Mouse (Mus musculus): Measurements from ENCODE around the gene Plpp6. TPM values are rescaled to one million over a fixed set of nuclear protein-coding genes. Genes with fewer than 3 reads are reported as not detected.

Plpp6 gene
- total and polyA plus RNA-seq, 2 experiments from 2014 or later = 4.4 to 13.0 TPM

DNA sequence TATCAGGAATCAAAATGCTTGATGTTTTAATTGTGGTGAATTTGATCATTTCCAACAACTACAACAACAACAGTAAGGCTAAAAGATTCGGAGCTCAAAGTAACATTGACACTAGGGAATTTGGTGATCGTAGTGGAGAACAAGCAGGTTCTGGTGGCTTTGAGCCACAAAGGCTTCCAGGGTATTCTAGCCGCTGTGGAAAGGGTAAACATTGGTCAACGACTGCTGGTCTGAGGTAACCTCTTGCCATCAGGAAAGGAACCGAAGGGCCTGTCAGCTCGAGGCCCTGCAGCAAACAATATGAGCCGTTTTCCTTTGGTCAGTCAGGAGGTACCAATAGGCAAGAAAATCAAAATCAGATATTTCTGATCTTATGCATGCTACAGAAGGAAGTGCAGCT is 18.9 kb downstream of the Plpp6 start:
- WGBS = 68% methylated on average over 7 of the region's 7 CpGs
- H3K4me1 ChIP-seq (ENCODE audit: control insufficient read depth, insufficient read depth) = no peaks in the 10 kb centered on the region
- no peak overlapping the region for H3K4me2 ChIP-seq (ENCODE audit: low read depth, low read length)
- no peak overlapping the region for H3K4me3 ChIP-seq (ENCODE audit: low read depth, low read length)
- ATAC-seq (ENCODE audit: insufficient read depth, low read depth) = no peak
- no peak overlapping the region for H3K27ac ChIP-seq (ENCODE audit: low read depth)
- H3K27me3 ChIP-seq (ENCODE audit: control insufficient read depth, insufficient read depth, low read length) = no peaks in the 10 kb centered on the region
- TF ChIP-seq EP300 (IDR thresholded peaks at IDR 0.05; ENCODE audit: low read depth) (no peak), CTCF (IDR thresholded peaks at IDR 0.05; ENCODE audit: low read depth) (no peak)
- no peaks in the 10 kb centered on the region for H3K36me3 ChIP-seq (replicated peaks; ENCODE audit: control insufficient read depth, insufficient read depth, low read length)
- no peak overlapping the region for H3K9ac ChIP-seq (replicated peaks; ENCODE audit: low read depth, low read length)
- H3K9me3 ChIP-seq (replicated peaks; ENCODE audit: control insufficient read depth, low read length) = no peaks in the 10 kb centered on the region
- DNase-seq (ENCODE audit: low spot score) = no peak

DNA sequence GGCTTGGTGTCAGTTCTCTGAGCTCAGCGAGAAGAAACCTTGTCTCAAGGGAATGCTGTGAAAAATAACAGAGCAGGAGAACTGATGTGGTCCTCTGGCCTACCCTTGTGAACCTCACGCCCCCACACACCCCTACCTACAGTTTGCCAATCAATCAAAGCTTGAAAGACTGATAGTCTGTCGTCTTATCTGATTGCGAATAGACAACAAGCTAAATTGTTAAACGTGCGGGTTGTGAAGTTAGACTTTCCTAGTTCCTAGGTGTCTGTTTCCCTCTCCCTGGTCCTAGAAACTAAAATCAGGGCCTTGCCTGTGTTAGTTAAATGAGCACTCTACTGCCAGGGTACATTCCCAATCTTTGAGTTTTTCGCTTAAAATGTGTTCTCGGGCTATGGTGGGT is 25.8 kb downstream of the Plpp6 start:
- Histone ChIP-seq H3K27ac (ENCODE audit: low read depth) (peak overlapping the region; percentile 99), H3K9me3 (replicated peaks; ENCODE audit: control insufficient read depth, low read length) (no peaks in the 10 kb centered on the region), H3K4me2 (ENCODE audit: low read depth, low read length) (peak overlapping the region; percentile 62), H3K9ac (replicated peaks; ENCODE audit: low read depth, low read length) (peak overlapping the region; percentile 94), H3K4me1 (ENCODE audit: control insufficient read depth, insufficient read depth) (peaks cover 9% of the 10 kb centered on the region), H3K27me3 (ENCODE audit: control insufficient read depth, insufficient read depth, low read length) (no peaks in the 10 kb centered on the region), H3K4me3 (ENCODE audit: low read depth, low read length) (peak overlapping the region; percentile 86), H3K36me3 (replicated peaks; ENCODE audit: control insufficient read depth, insufficient read depth, low read length) (peaks cover 6% of the 10 kb centered on the region)
- WGBS = 45% methylated on average over 8 of the region's 8 CpGs
- DNase-seq (ENCODE audit: low spot score) (no peak), ATAC-seq (ENCODE audit: insufficient read depth, low read depth) (no peak)
- TF ChIP-seq CTCF (IDR thresholded peaks at IDR 0.05; ENCODE audit: low read depth) (no peak), EP300 (IDR thresholded peaks at IDR 0.05; ENCODE audit: low read depth) (no peak)

DNA sequence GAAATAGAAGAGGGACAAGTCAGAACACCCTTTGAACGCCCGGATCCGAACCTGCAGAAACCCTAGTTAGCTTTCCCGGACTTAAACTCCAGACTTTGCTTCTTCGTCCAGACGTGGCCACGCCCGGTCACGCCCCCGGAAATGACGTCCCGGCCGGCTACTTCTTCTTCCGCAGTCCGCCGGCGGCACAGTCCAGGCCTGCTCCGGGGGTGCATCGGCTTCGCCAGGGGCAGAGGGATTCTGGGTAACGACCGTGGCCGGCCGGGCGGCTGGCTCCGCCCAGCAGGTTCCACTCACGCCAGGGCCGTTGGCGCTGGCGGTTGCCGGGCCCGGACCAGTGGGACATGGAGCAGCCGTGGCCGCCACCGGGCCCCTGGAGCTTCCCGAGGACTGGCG is 26.4 kb downstream of the Plpp6 start, which contains the start of gene Cdc37l1:
TSS of gene Cdc37l1 (plus strand) at position 159 of the 396 bp plus-strand sequence.
- TF ChIP-seq CTCF (IDR thresholded peaks at IDR 0.05; ENCODE audit: low read depth) (no peak), EP300 (IDR thresholded peaks at IDR 0.05; ENCODE audit: low read depth) (no peak; the same call in 1 of the 2 replicates)
- under 1% methylated on average over 37 of the region's 37 CpGs for WGBS
- ATAC-seq (ENCODE audit: insufficient read depth, low read depth) = peak; percentile 97

GRCm38 (mm10) chr19:28990590-28991221 is 27.0 kb downstream of the Plpp6 start:
- H3K9me3 ChIP-seq (replicated peaks; ENCODE audit: control insufficient read depth, low read length) = no peaks in the 10 kb centered on the region
- TF ChIP-seq EP300 (IDR thresholded peaks at IDR 0.05; ENCODE audit: low read depth) (peak; percentile 81), CTCF (IDR thresholded peaks at IDR 0.05; ENCODE audit: low read depth) (no peak)
- H3K4me1 ChIP-seq (ENCODE audit: control insufficient read depth, insufficient read depth) = peaks cover 16% of the 10 kb centered on the region
- peak overlapping the region; percentile 86 for H3K4me3 ChIP-seq (ENCODE audit: low read depth, low read length)
- under 1% methylated on average over 38 of the region's 41 CpGs for WGBS
- H3K4me2 ChIP-seq (ENCODE audit: low read depth, low read length) = peak overlapping the region; percentile 62
- H3K36me3 ChIP-seq (replicated peaks; ENCODE audit: control insufficient read depth, insufficient read depth, low read length) = peaks cover 16% of the 10 kb centered on the region
- peak; percentile 83 for DNase-seq (ENCODE audit: low spot score)
- H3K27ac ChIP-seq (ENCODE audit: low read depth) = peak overlapping the region; percentile 99
- peak overlapping the region; percentile 94 for H3K9ac ChIP-seq (replicated peaks; ENCODE audit: low read depth, low read length)
- no peaks in the 10 kb centered on the region for H3K27me3 ChIP-seq (ENCODE audit: control insufficient read depth, insufficient read depth, low read length)
- ATAC-seq (ENCODE audit: insufficient read depth, low read depth) = peak; percentile 85

More for the DNA sequence above, 26.4 kb downstream of the Plpp6 start, which contains the start of gene Cdc37l1:
- Histone ChIP-seq H3K9ac (replicated peaks; ENCODE audit: low read depth, low read length) (peak within 1 kb of the TSS; percentile 94), H3K36me3 (replicated peaks; ENCODE audit: control insufficient read depth, insufficient read depth, low read length) (peaks cover 11% of the 10 kb centered on the region), H3K9me3 (replicated peaks; ENCODE audit: control insufficient read depth, low read length) (no peaks in the 10 kb centered on the region), H3K4me1 (ENCODE audit: control insufficient read depth, insufficient read depth) (peaks cover 11% of the 10 kb centered on the region), H3K27ac (ENCODE audit: low read depth) (peak within 1 kb of the TSS; percentile 99), H3K4me2 (ENCODE audit: low read depth, low read length) (peak within 1 kb of the TSS; percentile 62), H3K27me3 (ENCODE audit: control insufficient read depth, insufficient read depth, low read length) (no peaks in the 10 kb centered on the region), H3K4me3 (ENCODE audit: low read depth, low read length) (peak within 1 kb of the TSS; percentile 86)
- peak; percentile 95 for DNase-seq (ENCODE audit: low spot score)

GRCm38 (mm10) chr19:28991391-28991790 is 27.6 kb downstream of the Plpp6 start:
- TF ChIP-seq EP300 (IDR thresholded peaks at IDR 0.05; ENCODE audit: low read depth) = no peak
- no peak for TF ChIP-seq CTCF (IDR thresholded peaks at IDR 0.05; ENCODE audit: low read depth)
- Histone ChIP-seq H3K4me1 (ENCODE audit: control insufficient read depth, insufficient read depth) (peaks cover 20% of the 10 kb centered on the region), H3K27me3 (ENCODE audit: control insufficient read depth, insufficient read depth, low read length) (no peaks in the 10 kb centered on the region), H3K4me3 (ENCODE audit: low read depth, low read length) (peak overlapping the region; percentile 86), H3K9ac (replicated peaks; ENCODE audit: low read depth, low read length) (peak overlapping the region; percentile 94), H3K27ac (ENCODE audit: low read depth) (peak overlapping the region; percentile 99), H3K36me3 (replicated peaks; ENCODE audit: control insufficient read depth, insufficient read depth, low read length) (peaks cover 23% of the 10 kb centered on the region), H3K4me2 (ENCODE audit: low read depth, low read length) (peak overlapping the region; percentile 62), H3K9me3 (replicated peaks; ENCODE audit: control insufficient read depth, low read length) (no peaks in the 10 kb centered on the region)
- 56% methylated on average over 5 of the region's 5 CpGs for WGBS
- ATAC-seq (ENCODE audit: insufficient read depth, low read depth) (no peak), DNase-seq (ENCODE audit: low spot score) (no peak)

Data from heart, postnatal 0 days (tissue).